Comparison of ENCODE assay signal across 8 mouse cellular contexts in the genomic region with DNA sequence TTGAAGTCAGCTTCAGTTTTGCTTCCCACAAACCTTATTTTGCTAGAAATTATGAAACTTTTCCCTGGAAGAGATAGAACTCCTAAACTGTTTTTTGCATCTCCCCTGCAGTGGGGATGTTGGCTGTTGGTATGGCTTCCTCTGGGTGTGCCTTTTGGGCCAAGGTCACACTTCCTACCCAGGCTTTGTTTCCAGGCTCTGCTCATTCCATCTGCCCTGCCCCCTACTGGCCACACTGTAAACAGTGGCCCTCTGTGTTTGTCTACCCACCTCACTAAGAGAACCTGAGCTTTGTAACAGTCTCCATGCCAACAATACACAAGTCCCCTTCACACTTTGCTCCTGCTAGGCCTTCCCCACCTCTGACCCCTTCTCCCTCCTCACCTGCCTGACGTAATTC. TPM values are rescaled to one million over a fixed set of nuclear protein-coding genes. Genes with fewer than 3 reads are reported as not detected.
DNase-seq lines count a peak whose midpoint lies in the region; ATAC-seq and TF ChIP-seq lines count a peak whose summit lies in the region.

No protein-coding gene starts in this region.

- no peak for ATAC-seq in midbrain, embryonic 11.5 days (ENCODE audit: low FRiP score)
- no peak for ATAC-seq in midbrain, embryonic 15.5 days (replicated peaks)
- ATAC-seq in intestine, embryonic 15.5 days = peak; percentile 76
- ATAC-seq in stomach, embryonic 15.5 days (ENCODE audit: insufficient read depth, low FRiP score, low read depth) = 0 out of 2 replicates have a peak, but pooled peaks have one; percentile 31

- H3K9ac ChIP-seq in midbrain, embryonic 11.5 days (ENCODE audit: low read length) = no peak overlapping the region
- H3K9ac ChIP-seq in midbrain, embryonic 15.5 days = no peak overlapping the region
- H3K9ac ChIP-seq in intestine, embryonic 15.5 days = no peak overlapping the region
- no peak overlapping the region for H3K9ac ChIP-seq in stomach, embryonic 15.5 days

- H3K4me1 ChIP-seq in midbrain, embryonic 11.5 days (ENCODE audit: control insufficient read depth, insufficient read depth, low read length) = no peaks in the 10 kb centered on the region
- no peaks in the 10 kb centered on the region for H3K4me1 ChIP-seq in midbrain, embryonic 15.5 days
- H3K4me1 ChIP-seq in embryonic facial prominence, embryonic 10.5 days = no peaks in the 10 kb centered on the region
- no peaks in the 10 kb centered on the region for H3K4me1 ChIP-seq in intestine, embryonic 15.5 days (replicated peaks)
- H3K4me1 ChIP-seq in lung, adult 2 months (ENCODE audit: control insufficient read depth, insufficient read depth, low read length) = no peaks in the 10 kb centered on the region
- no peaks in the 10 kb centered on the region for H3K4me1 ChIP-seq in stomach, embryonic 15.5 days

- no peak overlapping the region for H3K4me2 ChIP-seq in midbrain, embryonic 11.5 days
- no peak overlapping the region for H3K4me2 ChIP-seq in midbrain, embryonic 15.5 days
- no peak overlapping the region for H3K4me2 ChIP-seq in intestine, embryonic 15.5 days (replicated peaks)
- no peak overlapping the region for H3K4me2 ChIP-seq in stomach, embryonic 15.5 days

- H3K9me3 ChIP-seq in midbrain, embryonic 11.5 days (ENCODE audit: control insufficient read depth, low read length) = no peaks in the 10 kb centered on the region
- no peaks in the 10 kb centered on the region for H3K9me3 ChIP-seq in midbrain, embryonic 15.5 days
- H3K9me3 ChIP-seq in embryonic facial prominence, embryonic 10.5 days = no peaks in the 10 kb centered on the region
- no peaks in the 10 kb centered on the region for H3K9me3 ChIP-seq in intestine, embryonic 15.5 days
- no peaks in the 10 kb centered on the region for H3K9me3 ChIP-seq in stomach, embryonic 15.5 days

- H3K27me3 ChIP-seq in midbrain, embryonic 11.5 days (ENCODE audit: control insufficient read depth, insufficient read depth, low read length) = no peaks in the 10 kb centered on the region
- no peaks in the 10 kb centered on the region for H3K27me3 ChIP-seq in midbrain, embryonic 15.5 days (replicated peaks)
- no peaks in the 10 kb centered on the region for H3K27me3 ChIP-seq in embryonic facial prominence, embryonic 10.5 days (replicated peaks; ENCODE audit: low read depth, poor library complexity, severe bottlenecking)
- no peaks in the 10 kb centered on the region for H3K27me3 ChIP-seq in intestine, embryonic 15.5 days (replicated peaks)
- no peaks in the 10 kb centered on the region for H3K27me3 ChIP-seq in stomach, embryonic 15.5 days (replicated peaks)

- 73% methylated on average over 1 of the region's 1 CpGs for WGBS in midbrain, embryonic 11.5 days
- WGBS in midbrain, embryonic 15.5 days = 81% methylated on average over 1 of the region's 1 CpGs
- WGBS in embryonic facial prominence, embryonic 10.5 days = 84% methylated on average over 1 of the region's 1 CpGs
- WGBS in intestine, embryonic 15.5 days = 75% methylated on average over 1 of the region's 1 CpGs
- WGBS in lung, adult 2 months = 78% methylated on average over 1 of the region's 1 CpGs
- WGBS in stomach, embryonic 15.5 days = 57% methylated on average over 1 of the region's 1 CpGs

- H3K36me3 ChIP-seq in midbrain, embryonic 11.5 days (ENCODE audit: control insufficient read depth, insufficient read depth, low read length) = peaks cover 20% of the 10 kb centered on the region
- H3K36me3 ChIP-seq in midbrain, embryonic 15.5 days (replicated peaks) = peaks cover 16% of the 10 kb centered on the region
- H3K36me3 ChIP-seq in embryonic facial prominence, embryonic 10.5 days (replicated peaks) = peaks cover 99% of the 10 kb centered on the region
- H3K36me3 ChIP-seq in intestine, embryonic 15.5 days = peaks cover 12% of the 10 kb centered on the region; the same call in 1 of the 2 replicates
- peaks cover 21% of the 10 kb centered on the region; the same call in 1 of the 2 replicates for H3K36me3 ChIP-seq in stomach, embryonic 15.5 days

- TF ChIP-seq POLR2A in lung, adult 2 months (IDR thresholded peaks at IDR 0.05; ENCODE audit: borderline replicate concordance, extremely low read depth, low read depth, low read length) = no peak

- H3K4me3 ChIP-seq in midbrain, embryonic 11.5 days (ENCODE audit: low read depth, low read length) = no peak overlapping the region
- no peak overlapping the region for H3K4me3 ChIP-seq in midbrain, embryonic 15.5 days
- no peak overlapping the region for H3K4me3 ChIP-seq in embryonic facial prominence, embryonic 10.5 days
- H3K4me3 ChIP-seq in intestine, embryonic 15.5 days (replicated peaks) = no peak overlapping the region
- H3K4me3 ChIP-seq in lung, adult 2 months (replicated peaks; ENCODE audit: extremely low read depth, low read depth, low read length) = no peak overlapping the region
- no peak overlapping the region for H3K4me3 ChIP-seq in stomach, embryonic 15.5 days (replicated peaks)

- no peak overlapping the region for H3K27ac ChIP-seq in midbrain, embryonic 11.5 days (ENCODE audit: low read depth, low read length)
- no peak overlapping the region for H3K27ac ChIP-seq in midbrain, embryonic 15.5 days
- no peak overlapping the region for H3K27ac ChIP-seq in embryonic facial prominence, embryonic 10.5 days (replicated peaks)
- no peak overlapping the region for H3K27ac ChIP-seq in intestine, embryonic 15.5 days
- no peak overlapping the region for H3K27ac ChIP-seq in stomach, embryonic 15.5 days

- DNase-seq in midbrain, embryonic 11.5 days (ENCODE audit: low spot score, missing footprints) = peak; percentile 88
- DNase-seq in ZHBTc4 (ENCODE audit: low read depth, low spot score) = peak; percentile 88
- peak; percentile 56 for DNase-seq in embryonic facial prominence, embryonic 10.5 days (ENCODE audit: low spot score)
- peak; percentile 61 for DNase-seq in lung, adult 2 months
- no peak for DNase-seq in ovary, postnatal 10 days (ENCODE audit: low spot score)

- TF ChIP-seq CTCF in lung, adult 2 months (IDR thresholded peaks at IDR 0.05; ENCODE audit: insufficient read depth, low read length) = peak; percentile 74

RNA-seq across cellular contexts. Expression of gene Degs2, which starts 44.8 kb away (rescaled TPM):
- polyA plus RNA-seq in midbrain, embryonic 11.5 days (2014; fragmentation: Nextera tagmentation; extraction: Ambion mirVana) = 1.0 TPM in 2 replicates
- polyA plus RNA-seq in midbrain, embryonic 15.5 days (2015; fragmentation: Nextera tagmentation; extraction: Ambion mirVana) = 3.2 and 3.4 TPM in 2 replicates
- 1.1 and 1.7 TPM in 2 replicates for polyA plus RNA-seq in embryonic facial prominence, embryonic 10.5 days (2016; fragmentation: Nextera tagmentation; extraction: Ambion mirVana)
- polyA plus RNA-seq in intestine, embryonic 15.5 days (2015; fragmentation: Nextera tagmentation; extraction: Ambion mirVana) = 88.3 and 109 TPM in 2 replicates
- polyA plus RNA-seq in lung, adult 2 months (2012; rRNA removed) = 2.0 and 5.3 TPM in 2 replicates
- 35.2 and 37.4 TPM in 2 replicates for polyA plus RNA-seq in stomach, embryonic 15.5 days (2015; fragmentation: Nextera tagmentation; extraction: Ambion mirVana)

Comparison
In these comparisons a context has a peak if more than half of its experiments do, and no peak if none do; other contexts are left out.
1. ATAC-seq: peak in intestine, embryonic 15.5 days (single experiment) and stomach, embryonic 15.5 days (single experiment); none in midbrain, embryonic 11.5 days (single experiment) and midbrain, embryonic 15.5 days (single experiment).